Mouse (Mus musculus): Measurements from ENCODE around the gene BC049352. TPM values are rescaled to one million over a fixed set of nuclear protein-coding genes. Genes with fewer than 3 reads are reported as not detected.

Gene BC049352
- not detected for polyA plus RNA-seq (2021)

DNA sequence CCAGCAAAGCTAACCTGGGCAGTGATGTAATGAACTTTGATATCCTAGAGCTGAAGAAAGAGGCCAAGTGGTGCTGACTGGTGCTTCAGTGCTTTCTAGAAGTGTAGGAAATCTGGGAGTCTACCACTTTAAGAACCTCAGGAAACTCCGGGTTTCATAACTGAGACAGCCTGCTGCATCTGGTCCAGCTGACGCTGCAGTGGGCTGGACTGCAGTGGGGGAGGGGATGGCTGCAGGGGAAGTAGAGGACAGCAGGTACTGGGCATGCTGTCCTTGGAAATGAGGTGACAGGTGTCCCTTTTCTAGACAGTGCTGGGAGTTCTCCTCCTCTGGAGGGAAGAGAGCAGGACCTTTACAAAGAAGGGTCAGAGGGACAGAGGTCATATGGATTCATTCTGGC, at the start of gene BC049352:
Gene BC049352, plus strand, starts transcription at position 238 of the 400 bp plus-strand sequence.
- DNase-seq (ENCODE audit: low read depth, low spot score) = no peak
- H3K27me3 ChIP-seq = peaks cover 29% of the 10 kb centered on the region
- ATAC-seq = no peak
- TF ChIP-seq CTCF (IDR thresholded peaks at IDR 0.05) = no peak
- in situ Hi-C loops (cut with MboI; ENCODE audit: low pct_unique_long_range_greater_than_20kb) = no loop called here
- ChIA-PET CTCF (no interaction called here), POLR2A (no interaction called here)

GRCm38 (mm10) chr9:45133484-45134310, 48.1 kb upstream of the BC049352 start:
- POLR2A ChIA-PET = no interaction called here
- in situ Hi-C loops (cut with MboI; ENCODE audit: low pct_unique_long_range_greater_than_20kb) = loop anchor here (25.0 kb wide), 2 partner anchors 296 to 471 kb away; partner anchors contain the start of gene Treh
- CTCF ChIA-PET = interaction anchor here (1.1 to 1.9 kb wide), 3 partner anchors 11 to 13 kb away, joined by 3 to 5 read pairs (median 3); no protein-coding TSS in a partner anchor
- ATAC-seq (no peak), DNase-seq (ENCODE audit: low read depth, low spot score) (no peak)
- peaks cover 56% of the 10 kb centered on the region for H3K27me3 ChIP-seq
- no peak for TF ChIP-seq CTCF (IDR thresholded peaks at IDR 0.05)

GRCm38 (mm10) chr9:45136442-45137169, 45.2 kb upstream of the BC049352 start:
- ChIA-PET CTCF (no interaction called here), POLR2A (no interaction called here)
- DNase-seq (ENCODE audit: low read depth, low spot score) = no peak
- no peak for TF ChIP-seq CTCF (IDR thresholded peaks at IDR 0.05)
- in situ Hi-C loops (cut with MboI; ENCODE audit: low pct_unique_long_range_greater_than_20kb) = loop anchor here (25.0 kb wide), 2 partner anchors 299 to 474 kb away; partner anchors contain the start of gene Treh
- H3K27me3 ChIP-seq = peaks cover 75% of the 10 kb centered on the region
- no peak for ATAC-seq

- ChIA-PET POLR2A (no interaction called here), CTCF (no interaction called here)
- TF ChIP-seq CTCF (IDR thresholded peaks at IDR 0.05) = no peak
- no peak for DNase-seq (ENCODE audit: low read depth, low spot score)
- no peak for ATAC-seq
- in situ Hi-C loops (cut with MboI; ENCODE audit: low pct_unique_long_range_greater_than_20kb) = loop anchor here (25.0 kb wide), 2 partner anchors 301 to 476 kb away; partner anchors contain the start of gene Treh
- H3K27me3 ChIP-seq = peaks cover 78% of the 10 kb centered on the region
These were observed 43.4 kb upstream of the BC049352 start, which contains the start of gene Scn4b for GRCm38 (mm10) chr9:45138191-45139032. Gene Scn4b, plus strand, starts transcription at chr9:45138395.

DNA sequence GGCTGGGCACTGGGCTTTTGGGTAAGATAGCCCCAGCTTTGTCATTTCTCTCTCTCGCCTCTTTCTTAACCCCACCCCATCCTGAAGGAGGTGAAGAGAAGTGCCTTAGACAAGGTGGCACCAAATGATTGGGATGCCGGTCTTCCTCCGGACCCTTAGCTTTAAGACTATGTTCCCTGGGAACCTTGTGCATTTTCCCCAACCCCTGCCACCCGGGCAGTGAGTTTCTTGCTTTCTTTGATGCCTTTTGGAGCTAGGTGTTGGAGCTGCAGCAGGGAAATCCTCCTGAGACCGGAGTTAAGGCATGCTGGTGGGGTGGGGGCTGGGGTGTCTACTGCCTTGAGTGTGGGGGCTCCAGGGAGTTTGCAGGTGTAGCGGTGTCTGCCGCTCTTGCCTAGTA, 42.7 kb upstream of the BC049352 start:
- in situ Hi-C loops (cut with MboI; ENCODE audit: low pct_unique_long_range_greater_than_20kb) = loop anchor here (25.0 kb wide), 2 partner anchors 302 to 477 kb away; partner anchors contain the start of gene Treh
- ATAC-seq (no peak), DNase-seq (ENCODE audit: low read depth, low spot score) (no peak)
- H3K27me3 ChIP-seq = peaks cover 79% of the 10 kb centered on the region
- ChIA-PET CTCF (no interaction called here), POLR2A (no interaction called here)
- TF ChIP-seq CTCF (IDR thresholded peaks at IDR 0.05) = no peak

DNA sequence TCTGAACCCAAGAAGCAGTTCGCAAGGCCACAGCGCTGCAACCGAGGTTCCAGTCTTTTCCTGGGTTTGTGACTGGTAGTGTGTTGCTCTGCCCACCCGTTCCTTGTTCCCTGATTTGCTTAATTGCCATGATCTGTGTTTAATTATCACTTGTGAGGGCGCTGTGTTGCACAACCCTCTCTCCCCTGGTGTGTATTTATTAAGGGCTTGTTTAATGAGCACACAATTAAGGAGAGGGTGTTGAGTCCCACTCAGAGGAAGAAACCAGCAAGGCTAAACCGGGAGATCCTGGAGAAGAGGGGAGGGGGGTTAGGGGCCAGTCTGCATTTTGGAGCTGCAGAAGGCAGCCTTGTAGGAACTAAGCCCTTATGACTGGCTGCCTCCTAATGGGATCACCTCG, 40.9 kb upstream of the BC049352 start:
- ATAC-seq (no peak), DNase-seq (ENCODE audit: low read depth, low spot score) (no peak)
- ChIA-PET CTCF (no interaction called here), POLR2A (no interaction called here)
- TF ChIP-seq CTCF (IDR thresholded peaks at IDR 0.05) = no peak
- in situ Hi-C loops (cut with MboI; ENCODE audit: low pct_unique_long_range_greater_than_20kb) = loop anchor here (25.0 kb wide), 2 partner anchors 304 to 479 kb away; partner anchors contain the start of gene Treh
- H3K27me3 ChIP-seq = peaks cover 79% of the 10 kb centered on the region

GRCm38 (mm10) chr9:45142686-45143085, 39.1 kb upstream of the BC049352 start:
- DNase-seq (ENCODE audit: low read depth, low spot score) = no peak
- ChIA-PET POLR2A (no interaction called here), CTCF (no interaction called here)
- H3K27me3 ChIP-seq = peaks cover 66% of the 10 kb centered on the region
- in situ Hi-C loops (cut with MboI; ENCODE audit: low pct_unique_long_range_greater_than_20kb) = loop anchor here (25.0 kb wide), 2 partner anchors 305 to 480 kb away; partner anchors contain the start of gene Treh
- no peak for TF ChIP-seq CTCF (IDR thresholded peaks at IDR 0.05)
- ATAC-seq = no peak

DNA sequence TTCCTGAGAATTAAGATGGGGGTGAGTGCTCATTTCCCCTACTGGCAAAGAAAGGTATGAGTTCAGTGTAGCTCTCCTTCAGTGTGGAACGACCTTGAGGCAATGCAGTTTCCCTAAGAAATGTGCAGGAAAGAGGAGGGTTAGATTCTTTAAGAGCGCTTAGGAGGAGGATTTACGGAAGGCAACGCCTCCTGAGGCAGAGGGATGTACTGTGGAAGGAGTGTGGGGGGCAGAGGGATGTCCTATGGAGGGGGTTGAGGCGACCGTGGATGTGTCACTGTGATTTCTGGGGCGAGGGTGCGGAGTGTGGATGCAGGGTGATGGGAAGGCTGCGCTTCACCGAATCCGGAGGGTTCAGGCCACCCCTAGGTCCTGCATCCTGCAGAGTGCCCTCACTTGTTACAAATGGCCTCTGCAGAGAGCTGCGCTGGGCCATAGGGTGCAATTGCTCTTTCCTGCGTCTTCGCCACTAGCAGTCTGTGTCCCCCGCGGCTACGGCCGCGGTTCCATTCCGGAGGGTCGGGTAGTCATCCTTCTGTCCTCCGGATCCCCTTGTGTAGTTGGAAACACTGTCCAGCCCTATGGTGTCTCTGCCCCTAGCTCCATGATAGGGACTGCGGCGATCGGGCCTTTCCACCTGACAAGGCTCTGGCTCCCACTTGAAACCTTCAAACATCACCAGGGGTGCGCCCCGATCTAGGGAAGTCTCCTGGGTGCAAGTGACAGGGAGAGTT, 36.1 kb upstream of the BC049352 start:
- H3K27me3 ChIP-seq = peaks cover 57% of the 10 kb centered on the region
- CTCF ChIA-PET = interaction anchor here (1.5 to 2.4 kb wide), 2 partner anchors 11 to 24 kb away, joined by 3 to 6 read pairs; no protein-coding TSS in a partner anchor
- ATAC-seq (no peak), DNase-seq (ENCODE audit: low read depth, low spot score) (no peak)
- POLR2A ChIA-PET = no interaction called here
- no peak for TF ChIP-seq CTCF (IDR thresholded peaks at IDR 0.05)
- in situ Hi-C loops (cut with MboI; ENCODE audit: low pct_unique_long_range_greater_than_20kb) = loop anchor here (25.0 kb wide), 2 partner anchors 308 to 483 kb away; partner anchors contain the start of gene Treh

GRCm38 (mm10) chr9:45146267-45146597, 35.6 kb upstream of the BC049352 start:
- H3K27me3 ChIP-seq = peaks cover 56% of the 10 kb centered on the region
- POLR2A ChIA-PET = no interaction called here
- peak; percentile 79 for TF ChIP-seq CTCF (IDR thresholded peaks at IDR 0.05)
- DNase-seq (ENCODE audit: low read depth, low spot score) (no peak), ATAC-seq (no peak)
- in situ Hi-C loops (cut with MboI; ENCODE audit: low pct_unique_long_range_greater_than_20kb) = loop anchor here (25.0 kb wide), 2 partner anchors 309 to 484 kb away; partner anchors contain the start of gene Treh
- CTCF ChIA-PET = interaction anchor here (1.1 to 2.4 kb wide), 2 partner anchors 25 to 36 kb away, joined by 3 to 6 read pairs; no protein-coding TSS in a partner anchor

Data from Patski (cell line).